Mouse (Mus musculus) lung, postnatal 14 days (tissue): ENCODE results near the gene Ncdn.

Experiments
- DNase-seq: peaks from one replicate; pipeline ENCODE4 v3.0.0; 2021

The Ncdn gene

DNA sequence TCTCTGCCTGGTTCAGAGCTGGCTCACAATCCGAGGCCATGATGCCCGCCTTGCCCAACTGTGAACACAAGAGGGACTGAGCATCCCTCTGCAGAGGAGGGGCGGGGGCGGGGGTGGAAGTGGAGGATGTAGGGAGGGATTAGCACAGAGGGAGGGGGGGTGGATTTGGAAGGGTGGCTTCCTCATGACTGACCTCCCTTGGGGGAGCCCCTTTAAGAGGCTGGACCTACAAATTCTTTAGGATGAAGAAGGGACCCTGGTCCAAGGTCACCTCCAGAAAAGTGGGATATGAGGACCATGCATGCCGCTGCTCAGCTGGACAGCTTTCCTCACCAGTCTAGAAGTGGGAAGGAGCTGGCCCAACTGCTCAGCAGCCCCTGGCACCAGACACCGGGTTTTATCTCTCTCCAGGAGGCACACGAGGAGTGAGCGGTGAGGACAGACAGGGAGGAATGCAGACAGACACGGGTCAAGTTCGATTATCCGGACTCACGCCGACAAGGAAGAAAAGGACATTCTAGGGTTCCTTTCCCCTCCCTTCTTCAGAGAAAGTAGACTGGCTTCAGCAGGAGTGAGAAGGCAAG lies 1.1 kb downstream of the Ncdn start:
- DNase-seq = no peak

DNA sequence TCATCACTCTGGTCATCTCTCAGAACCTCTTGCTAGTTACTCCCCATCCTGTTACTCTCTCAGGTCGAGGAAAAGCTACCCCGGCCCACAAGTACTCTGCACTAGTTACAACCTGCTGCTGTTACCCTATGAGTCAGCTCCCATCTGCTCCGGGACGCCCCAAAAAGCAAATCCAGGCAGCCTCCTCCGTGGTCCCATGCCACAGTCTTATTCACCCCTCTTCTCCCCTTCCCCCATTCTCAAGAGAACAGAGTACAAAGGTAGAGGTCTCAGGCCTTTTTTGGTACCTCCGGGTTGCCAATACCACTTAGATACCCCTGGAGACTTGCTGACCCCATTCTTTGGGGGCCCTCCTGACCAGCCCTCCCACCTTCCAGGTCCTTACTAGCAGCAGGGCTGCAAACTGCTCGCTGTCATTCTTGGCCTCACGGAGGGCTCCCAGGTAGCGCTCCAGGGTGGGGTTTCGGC lies 1.6 kb downstream of the Ncdn start:
- DNase-seq = no peak

DNA sequence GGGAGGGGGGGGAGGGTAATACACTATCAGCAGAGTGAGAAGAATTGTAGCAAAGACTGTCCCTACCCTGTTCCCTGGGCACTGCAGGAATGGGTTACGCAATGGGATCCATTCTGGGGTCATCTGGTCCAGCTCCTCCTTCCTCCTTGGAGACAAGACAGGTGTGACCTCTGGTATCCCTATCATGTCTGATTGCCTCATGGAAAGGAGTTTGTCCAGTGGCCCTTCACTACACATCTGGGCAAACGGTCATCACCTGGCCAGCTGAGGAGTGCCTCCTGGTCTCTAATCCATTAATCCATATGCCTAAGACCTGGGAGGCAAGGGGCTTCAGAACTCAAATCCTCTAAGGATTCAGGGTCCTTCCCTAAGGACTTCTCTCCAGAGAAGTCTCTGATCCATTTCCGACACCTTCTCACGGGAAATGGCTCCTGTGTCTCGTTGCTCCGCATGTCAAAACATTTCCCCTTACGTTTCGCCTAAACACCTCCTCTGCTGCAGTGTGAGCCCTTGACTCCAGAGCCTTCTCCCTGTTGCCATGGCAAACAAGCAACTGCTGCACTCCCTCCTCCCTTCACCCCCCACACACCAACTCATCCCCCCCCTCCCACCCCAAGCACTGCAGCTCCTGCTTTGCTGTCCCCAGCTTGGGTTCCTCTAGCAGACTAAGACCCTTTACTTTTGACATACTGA lies 2.2 kb downstream of the Ncdn start:
- DNase-seq = no peak

DNA sequence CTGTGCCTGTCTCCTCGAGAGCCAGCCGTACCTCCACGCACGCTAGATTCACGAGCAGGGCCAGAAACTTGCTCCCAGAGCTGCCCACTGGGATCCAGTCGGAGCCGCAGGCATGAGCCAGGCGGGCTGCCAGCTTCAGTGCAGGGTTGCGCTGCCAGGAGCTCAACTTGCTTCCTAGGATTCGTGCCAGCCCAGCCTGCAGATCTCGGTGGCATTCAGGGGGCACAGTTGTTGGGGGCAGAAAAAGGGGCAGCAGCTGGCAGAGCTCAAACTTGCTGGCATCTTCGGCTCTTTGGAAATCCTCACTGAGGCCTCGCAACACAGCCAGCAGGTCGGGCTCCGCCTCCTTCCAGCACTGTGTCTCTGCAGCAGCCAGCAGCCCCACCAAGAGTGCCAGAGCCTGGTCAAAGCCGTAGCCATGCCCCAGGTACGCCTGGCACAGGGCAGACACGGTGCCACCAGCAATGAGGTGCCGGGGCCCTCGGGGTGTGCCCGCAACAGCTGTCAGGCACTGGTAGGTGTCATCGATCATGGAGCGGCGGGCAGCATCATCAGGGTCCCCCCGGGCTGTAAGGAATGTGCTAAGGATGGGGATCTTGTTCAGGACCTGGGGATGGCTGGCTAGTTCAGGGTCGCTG lies 3.1 kb downstream of the Ncdn start:
- no peak for DNase-seq

DNA sequence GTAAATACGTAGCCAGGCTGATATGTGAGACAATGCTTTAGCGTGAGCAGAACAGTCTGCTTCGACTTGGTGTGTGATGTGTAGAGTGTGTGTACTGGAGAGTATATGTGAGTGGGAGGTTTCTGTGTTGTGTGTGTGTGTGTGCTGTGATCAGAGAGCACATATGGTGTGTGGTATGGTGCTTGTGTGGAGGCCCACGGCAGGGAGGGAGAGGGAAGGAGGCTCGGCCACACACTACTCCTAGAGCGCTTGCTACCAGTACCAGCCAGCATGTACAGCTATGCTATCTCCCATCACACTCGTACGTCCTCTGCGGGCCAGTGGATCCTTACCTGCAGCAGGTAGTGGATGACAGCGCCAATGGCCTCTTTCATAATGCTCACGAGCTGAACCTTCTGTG lies 3.7 kb downstream of the Ncdn start:
- no peak for DNase-seq

DNA sequence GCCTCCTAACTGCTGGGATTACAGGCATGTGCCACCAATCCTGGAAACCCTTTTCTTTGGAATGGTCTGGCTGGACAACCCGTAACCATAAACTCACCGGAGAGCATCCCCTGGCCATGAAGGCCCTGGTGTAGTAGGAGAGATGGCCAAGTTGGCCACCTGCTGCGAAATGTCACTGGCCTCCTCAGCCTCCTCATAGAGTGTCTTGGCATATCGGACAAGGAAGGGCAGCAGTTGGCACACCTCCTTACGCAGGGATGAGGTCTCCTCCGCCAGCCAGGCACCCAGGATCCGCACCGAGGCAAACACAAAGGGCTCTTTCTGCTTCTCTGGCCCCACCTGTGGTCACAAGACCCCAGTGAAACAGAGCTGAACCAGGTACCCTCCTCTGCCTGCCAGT lies 4.9 kb downstream of the Ncdn start:
- DNase-seq = no peak

DNA sequence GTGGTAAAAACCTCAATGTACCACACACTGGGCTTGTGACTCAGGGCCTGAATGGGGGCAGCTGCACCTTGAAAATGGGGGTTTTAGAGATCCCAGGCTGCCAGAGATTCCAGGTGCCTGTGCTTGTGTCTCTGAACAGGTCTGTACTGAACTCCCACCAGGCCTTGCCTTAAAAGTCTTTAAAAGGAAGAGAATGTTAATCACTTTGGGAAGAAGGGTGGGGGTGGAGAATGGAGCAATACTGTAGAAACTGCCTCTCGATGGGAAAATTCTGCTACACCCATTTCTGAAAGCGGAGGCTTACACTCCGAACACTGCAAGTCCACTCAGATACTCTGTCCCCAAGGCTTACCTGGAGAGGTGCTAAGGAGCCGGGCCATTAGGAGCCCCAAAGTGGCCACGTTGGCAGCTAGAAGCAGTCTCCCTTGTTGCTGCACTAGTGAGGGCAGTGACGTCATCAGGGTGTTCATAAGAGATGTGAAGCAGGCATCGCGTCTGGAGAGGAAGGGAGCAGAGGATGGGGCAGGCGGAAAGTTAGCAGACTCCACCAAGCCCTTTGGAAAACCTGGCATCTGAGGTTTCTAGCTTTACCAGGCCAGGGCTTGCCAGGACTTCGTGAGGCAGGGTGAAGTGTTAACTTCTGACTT lies 6.9 kb downstream of the Ncdn start:
- no peak for DNase-seq

DNA sequence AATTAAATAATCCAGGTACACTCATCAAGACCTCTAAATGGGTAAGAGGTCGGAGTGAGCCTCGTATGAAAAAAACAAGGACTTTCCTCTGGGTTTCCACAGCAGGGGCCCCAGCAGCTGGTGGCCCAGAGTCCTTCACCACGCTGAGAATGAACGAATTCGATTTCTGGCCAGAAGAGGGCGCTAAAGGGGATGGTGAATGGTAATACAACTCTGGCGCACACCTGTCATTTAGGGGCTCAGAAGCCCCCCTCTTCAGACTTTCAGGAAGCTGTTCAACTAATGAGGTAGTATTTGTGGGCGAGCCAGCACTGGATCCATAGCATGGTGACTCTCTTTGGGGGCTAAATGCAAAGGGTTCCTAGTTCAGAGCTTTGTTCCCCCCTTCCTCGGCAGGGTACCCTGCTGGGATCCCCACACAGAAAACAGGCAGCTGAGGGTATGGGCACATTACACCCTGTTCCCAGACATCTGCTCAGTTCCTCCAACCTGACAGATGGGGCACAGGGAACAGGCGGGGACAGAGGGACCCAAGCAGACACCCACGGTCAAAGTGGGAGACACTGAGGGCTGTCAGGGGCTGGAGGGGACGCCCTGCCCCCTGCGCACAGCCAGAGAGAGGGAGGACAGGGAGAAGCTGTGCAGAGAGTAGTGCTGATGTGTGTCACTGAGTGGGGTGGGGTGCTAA lies 7.6 kb downstream of the Ncdn start:
- DNase-seq = peak; percentile 75

DNA sequence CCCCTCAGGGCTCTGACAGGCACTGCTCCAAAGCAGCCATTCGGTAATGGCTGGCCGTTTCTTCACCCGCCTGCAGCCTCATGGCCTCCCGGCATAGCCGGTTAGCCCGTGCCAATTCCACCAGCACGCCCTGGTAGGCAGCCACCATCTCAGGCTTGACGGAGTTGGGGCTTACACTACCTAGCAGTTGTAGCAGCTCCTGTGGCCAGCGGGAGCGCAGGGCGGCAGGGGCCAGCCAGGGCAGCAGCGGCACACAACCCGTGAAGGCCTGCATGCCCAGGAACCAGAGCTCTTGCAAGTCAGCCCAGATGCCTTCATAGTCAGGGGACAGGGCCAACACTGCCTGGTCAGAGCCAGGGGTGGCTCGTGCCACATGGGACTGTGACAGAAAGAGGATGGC lies 8.4 kb downstream of the Ncdn start:
- DNase-seq = no peak

DNA sequence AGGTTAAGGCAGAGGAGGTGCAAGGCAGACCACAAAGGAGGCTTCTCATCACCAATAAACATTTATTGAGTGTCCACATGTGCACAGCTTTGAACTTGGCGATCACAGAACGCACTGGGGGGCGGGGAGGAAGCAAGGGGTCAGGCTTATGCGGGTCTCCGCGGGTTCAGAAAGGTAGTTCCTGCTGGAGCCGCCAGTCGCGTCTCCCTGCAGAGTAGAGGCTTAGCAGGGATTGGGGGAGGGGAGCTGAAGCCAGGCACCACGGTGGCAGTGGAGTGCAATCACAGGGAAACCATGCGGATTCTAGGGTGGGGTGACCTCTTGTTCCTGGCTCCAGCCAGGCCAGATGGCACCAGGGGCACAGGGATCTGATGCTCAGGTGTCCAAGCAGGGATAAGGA lies 9.5 kb downstream of the Ncdn start:
- no peak for DNase-seq

DNA sequence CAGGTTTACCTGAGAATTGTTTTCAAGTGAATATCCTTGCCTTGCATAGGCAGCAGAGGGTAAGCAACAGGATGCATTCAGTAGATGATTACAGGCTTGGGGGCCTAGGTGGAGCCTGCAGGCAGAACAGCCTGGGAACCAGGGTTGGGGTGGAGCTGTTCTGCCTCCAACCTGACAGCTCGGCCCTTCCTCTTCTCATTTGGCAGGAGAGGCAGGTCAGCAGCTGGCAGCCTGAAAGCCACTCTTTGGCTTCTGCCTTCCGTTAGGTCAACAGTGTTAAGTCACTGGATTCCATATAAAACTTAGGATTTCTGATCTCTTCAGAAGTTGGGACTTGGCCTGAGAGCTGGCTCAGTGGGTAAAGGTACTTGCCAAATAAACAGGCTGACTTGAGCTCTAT lies 10.3 kb downstream of the Ncdn start:
- DNase-seq = no peak

DNA sequence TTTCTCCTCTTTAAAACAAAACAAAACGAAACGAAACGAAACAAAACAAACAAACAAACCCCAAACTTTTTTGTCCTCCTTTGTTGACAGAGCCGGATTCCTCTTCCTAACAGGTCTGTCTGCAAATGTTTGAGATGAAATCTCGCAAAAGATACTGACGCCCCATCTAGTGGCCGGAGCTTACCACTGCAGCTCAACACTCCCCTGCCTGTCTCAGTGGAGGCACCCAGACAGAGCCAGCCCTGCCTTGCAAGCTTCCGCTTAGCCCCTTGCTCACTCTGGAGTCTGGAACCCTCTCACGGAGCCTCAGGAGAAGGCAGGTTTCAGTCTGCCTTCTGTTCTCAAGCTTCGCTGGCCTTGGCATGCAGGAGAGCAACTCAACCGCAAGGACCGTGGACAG lies 11.8 kb downstream of the Ncdn start:
- peak; percentile 85 for DNase-seq

DNA sequence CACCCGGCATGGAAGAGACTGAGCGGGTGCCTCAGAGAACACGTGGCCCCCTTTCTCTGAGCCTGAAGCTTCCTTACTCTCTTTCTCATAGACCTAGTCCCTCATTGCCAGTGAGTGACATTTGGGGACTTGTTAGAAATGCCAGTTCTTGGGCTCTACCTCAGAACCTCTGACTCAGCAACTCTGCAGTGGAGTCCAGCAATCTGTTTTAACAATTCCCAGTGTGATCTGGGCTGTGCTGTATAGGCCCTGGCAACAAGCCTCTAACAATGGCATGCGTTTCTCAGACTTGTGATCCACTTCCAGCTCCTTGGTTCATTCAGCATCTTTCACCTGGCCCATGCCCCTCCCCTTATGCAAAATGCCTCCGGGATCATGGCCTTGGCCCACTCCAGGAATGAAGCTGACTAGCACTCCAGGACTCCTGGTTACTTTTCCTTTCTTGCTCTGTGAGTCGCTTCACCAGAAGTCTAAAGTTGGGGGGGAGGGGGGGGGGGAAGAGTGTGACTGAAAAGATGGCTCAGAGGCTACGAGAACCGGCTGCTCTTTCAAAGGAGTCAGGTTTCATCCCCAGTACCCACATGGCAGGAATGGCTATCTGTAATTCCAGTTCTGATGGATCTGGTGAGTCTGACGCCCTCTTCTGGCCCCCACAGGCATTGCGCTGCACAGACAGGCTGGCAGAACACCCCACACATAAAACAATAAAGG lies 13.1 kb downstream of the Ncdn start:
- no peak for DNase-seq

DNA sequence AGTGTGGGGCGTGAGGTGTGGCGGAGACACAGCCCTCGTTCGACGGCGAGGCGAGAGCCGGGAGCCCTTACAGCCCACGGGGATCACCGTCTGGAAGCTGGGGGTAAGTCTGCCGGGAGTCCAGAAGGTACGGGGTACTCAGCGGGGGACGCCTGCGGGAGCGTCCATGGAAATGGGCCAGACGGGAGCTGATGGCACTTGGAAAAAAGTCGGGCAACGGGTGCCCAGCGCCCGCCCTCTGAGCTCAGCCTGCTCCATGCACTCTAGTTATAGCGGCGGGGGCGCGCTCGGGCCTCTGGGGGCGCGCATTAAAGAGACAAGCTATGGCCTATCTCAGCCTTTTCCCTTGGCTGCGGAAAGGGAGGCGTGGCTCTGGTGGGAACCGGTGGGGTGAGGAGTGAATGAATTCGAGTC lies 17.2 kb downstream of the Ncdn start, which contains the start of gene Tfap2e:
TSS of gene Tfap2e (minus strand) at position 240 of the 414 bp plus-strand sequence.
- peak; percentile 32 for DNase-seq

DNA sequence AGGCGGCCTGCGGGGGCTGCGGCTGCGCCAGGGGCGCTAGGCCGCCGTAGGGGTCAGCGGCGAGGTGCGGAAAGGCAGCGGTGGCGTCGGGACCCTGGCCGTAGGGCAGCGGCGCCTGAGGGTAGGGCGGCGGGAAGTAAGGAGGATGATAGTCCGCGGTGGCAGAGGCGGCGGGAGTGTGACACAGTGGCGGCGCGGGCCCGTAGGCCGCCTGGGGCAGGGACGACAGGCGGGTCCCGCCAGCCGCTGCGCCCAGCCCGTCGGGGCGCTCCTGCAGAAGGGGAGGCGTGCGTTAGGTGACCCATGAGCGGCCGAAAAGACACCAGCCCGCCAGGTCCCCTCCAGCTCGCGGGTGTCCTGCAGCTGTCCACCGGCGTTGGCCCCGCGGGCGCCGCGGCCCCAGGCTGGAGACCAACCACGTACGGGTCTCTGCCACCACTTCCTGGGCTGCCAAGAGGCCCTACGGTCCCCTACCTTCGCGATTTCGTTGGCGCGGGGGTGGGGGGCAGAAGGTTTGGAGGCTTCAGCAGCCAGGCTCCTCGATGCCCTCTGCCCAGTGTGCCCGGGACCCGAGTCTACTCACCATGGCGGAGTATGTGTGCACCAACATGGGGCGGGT lies 17.7 kb downstream of the Ncdn start:
- DNase-seq = no peak

DNA sequence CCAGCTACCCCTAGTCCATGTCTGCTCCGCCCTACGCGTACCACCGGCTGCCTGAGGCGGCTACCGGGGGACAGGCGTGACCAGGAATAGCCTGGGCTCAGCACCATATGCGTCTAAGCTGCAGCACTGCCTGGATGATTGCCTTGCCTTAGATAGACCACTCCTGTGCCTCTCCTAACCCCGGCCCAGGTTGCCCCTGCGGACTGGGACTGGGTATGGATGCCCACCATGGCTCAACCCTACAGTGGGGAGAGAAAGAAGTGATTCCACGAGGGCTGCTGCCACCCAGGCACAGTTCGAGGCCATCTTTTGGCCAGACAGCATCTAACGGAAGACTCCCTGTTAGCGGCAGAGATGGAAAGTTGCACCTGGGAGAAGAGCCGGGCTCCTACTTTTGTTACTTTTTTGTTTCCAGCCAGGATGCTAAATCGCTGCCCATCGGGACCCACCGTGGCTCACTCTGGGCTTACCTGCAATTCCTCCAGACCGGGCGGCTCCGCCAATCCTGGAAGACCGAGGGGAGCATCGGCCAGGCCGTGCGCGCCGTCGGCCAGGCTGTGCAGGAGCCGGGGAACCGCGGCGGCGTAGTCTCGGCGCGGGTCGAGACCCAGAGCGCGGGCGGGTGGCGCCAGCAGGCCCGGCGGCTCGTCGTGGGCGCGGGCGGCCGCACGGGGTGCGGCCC lies 18.4 kb downstream of the Ncdn start:
- no peak for DNase-seq

DNA sequence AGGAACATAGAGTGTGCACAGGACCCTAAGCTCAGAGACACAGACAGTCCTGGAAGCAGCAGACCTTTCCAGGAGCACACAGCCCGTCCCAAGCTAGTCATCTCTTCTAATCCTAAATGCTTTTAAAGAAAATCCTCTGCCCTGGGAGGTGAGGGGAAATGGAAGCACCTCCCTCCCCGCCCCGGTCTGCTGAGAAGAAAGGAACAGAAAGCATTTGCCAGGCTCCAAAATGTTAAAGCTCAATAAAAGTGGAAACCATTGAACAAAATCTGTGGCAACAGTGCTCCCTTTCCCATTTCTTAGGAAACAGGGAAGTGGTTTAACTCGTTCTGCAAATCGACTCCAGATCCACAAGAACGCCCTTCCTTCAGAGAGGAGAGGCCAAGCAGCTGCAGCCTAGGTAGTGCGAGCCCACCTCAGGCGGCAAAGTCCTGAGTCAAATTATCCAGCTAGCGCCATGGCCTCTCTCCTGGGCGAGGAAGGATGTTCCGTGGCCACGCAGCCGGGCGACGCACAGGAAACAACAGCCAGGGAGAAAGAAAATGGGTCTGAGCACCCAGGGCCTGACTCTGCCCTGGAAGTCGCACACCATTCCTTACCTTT lies 19.1 kb downstream of the Ncdn start:
- no peak for DNase-seq

DNA sequence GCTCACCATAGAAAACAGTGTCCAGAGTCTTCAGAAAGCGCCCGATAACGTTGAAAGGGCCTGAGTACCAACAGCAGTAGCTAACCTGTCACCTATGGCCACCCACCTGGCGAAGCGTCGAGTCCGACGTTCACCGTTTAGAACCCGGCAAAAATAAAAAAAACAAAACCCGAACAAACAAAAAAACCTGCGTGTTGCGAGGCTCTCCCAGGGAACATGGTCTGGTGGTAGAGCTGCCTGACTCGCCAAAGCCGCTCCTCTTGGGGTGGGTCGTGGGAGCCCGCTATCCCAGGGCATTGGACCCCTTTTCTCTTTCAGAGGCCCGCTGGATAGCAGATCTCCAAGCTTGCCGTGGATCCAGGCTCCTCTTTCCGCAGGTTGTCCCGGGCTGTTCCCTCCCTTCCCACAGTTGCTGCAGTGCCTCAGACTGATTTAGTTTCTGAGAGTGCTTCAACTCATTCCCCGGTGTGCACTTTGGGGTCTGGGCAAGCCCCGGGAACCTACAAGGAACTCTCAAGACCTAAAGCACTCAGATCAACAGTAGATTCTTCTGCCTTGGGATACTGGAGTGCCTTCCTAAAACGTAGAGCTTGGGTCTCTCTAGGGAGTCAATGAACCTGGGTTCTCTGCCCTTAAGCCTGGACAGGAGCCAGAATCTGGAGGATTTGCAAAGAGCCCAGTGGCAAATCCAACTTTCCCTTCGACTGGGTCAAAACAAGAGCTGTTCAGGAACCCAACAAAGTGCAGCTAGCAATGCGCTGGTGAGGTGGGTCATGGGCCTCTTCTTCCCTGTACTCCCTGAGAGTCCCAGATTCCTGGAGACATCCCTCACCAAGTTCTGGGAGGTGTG lies 20.5 kb downstream of the Ncdn start:
- DNase-seq = no peak

DNA sequence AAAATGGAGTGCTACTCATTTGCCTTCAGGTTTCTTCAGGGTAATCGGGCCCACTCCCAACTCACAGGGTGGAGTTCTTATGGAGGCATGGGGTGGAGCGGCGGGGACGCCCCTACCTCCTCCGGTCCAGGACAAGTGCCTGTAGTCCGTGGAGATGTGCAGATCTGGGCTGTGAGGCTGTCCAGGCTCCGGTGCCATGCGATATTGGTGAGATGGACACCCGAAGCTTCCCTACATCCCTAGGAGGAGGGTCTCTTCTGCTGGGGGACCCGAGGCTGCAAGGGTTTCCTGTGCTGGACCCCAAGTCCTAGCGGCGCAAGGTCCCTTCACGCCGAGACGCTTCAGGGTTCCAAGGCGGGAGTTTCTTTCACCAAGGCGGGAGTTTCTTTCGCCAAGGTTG lies 21.1 kb downstream of the Ncdn start:
- DNase-seq = no peak

DNA sequence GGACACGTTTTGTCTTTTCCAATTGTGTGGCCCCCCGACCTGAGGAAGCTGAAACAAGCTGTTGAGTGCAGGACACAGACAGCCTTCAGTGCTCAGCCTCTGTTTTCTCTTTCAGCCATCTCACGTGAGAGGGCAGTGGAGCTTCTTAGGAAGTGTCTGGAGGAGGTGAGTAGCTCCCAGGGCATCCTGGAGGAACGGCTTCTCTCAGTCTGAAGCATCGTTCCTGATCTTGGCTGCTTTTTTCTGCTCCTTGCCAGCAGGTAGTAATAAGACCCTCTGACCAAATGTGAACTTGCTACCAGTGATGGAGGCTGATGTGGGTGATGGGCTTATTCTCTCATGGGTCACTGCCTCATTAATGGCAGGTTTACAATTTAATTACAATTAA lies 45.8 kb downstream of the Ncdn start:
- DNase-seq = no peak
